Mouse (Mus musculus): ENCODE results near the gene Rab19.

- TF ChIP-seq CTCF (IDR thresholded peaks at IDR 0.05; ENCODE audit: low read depth, low read length) (no peak), POLR2A (IDR thresholded peaks at IDR 0.05; ENCODE audit: insufficient read depth, low read length) (no peak), EP300 (IDR thresholded peaks at IDR 0.05; ENCODE audit: insufficient read depth, low read depth, low read length) (no peak)
Measured at GRCm38 (mm10) chr6:39376775-39377174, 4.2 kb upstream of the Rab19 start.

Measured in ES-Bruce4 (cell line).